Mouse (Mus musculus): Measurements from ENCODE around the gene Nmt1.

Gene Nmt1

GRCm38 (mm10) chr11:103076581-103076980, 48.6 kb downstream of the Nmt1 start:
- DNase-seq (ENCODE audit: low spot score): no peak

- DNase-seq (ENCODE audit: low spot score): no peak
Measured at GRCm38 (mm10) chr11:103078131-103078530, 50.1 kb downstream of the Nmt1 start.

GRCm38 (mm10) chr11:103080323-103081091, 52.5 kb downstream of the Nmt1 start:
- DNase-seq (ENCODE audit: low spot score): no peak

- no peak for DNase-seq (ENCODE audit: low spot score)
Measured at GRCm38 (mm10) chr11:103081631-103082030, 53.6 kb downstream of the Nmt1 start.

GRCm38 (mm10) chr11:103093306-103093705, 65.3 kb downstream of the Nmt1 start:
- no peak for DNase-seq (ENCODE audit: low spot score)

GRCm38 (mm10) chr11:103093862-103094833, 66.2 kb downstream of the Nmt1 start:
- no peak for DNase-seq (ENCODE audit: low spot score)

- no peak for DNase-seq (ENCODE audit: low spot score)
Measured at GRCm38 (mm10) chr11:103095107-103095670, 67.2 kb downstream of the Nmt1 start.

- no peak for DNase-seq (ENCODE audit: low spot score)
Measured at GRCm38 (mm10) chr11:103095801-103096200, 67.8 kb downstream of the Nmt1 start.

- DNase-seq (ENCODE audit: low spot score): no peak
Measured at GRCm38 (mm10) chr11:103096979-103097894, 69.2 kb downstream of the Nmt1 start.

- DNase-seq (ENCODE audit: low spot score): no peak
Measured at GRCm38 (mm10) chr11:103098531-103099190, 70.7 kb downstream of the Nmt1 start.

- no peak for DNase-seq (ENCODE audit: low spot score)
Measured at GRCm38 (mm10) chr11:103099352-103099940, 71.5 kb downstream of the Nmt1 start.

- no peak for DNase-seq (ENCODE audit: low spot score)
Measured at GRCm38 (mm10) chr11:103100361-103100760, 72.4 kb downstream of the Nmt1 start.

- peak; percentile 79 for DNase-seq (ENCODE audit: low spot score)
Measured at GRCm38 (mm10) chr11:103101481-103101865, 73.5 kb downstream of the Nmt1 start, which contains the start of the genes Plcd3 and Acbd4. Plcd3 (minus strand) TSS chr11:103101658. Acbd4 (plus strand) TSS chr11:103101682.

- no peak for DNase-seq (ENCODE audit: low spot score)
Measured at GRCm38 (mm10) chr11:103101866-103102501, 74.0 kb downstream of the Nmt1 start.

GRCm38 (mm10) chr11:103102725-103103349, 74.8 kb downstream of the Nmt1 start:
- DNase-seq (ENCODE audit: low spot score): peak; percentile 93

GRCm38 (mm10) chr11:103103621-103104020, 75.6 kb downstream of the Nmt1 start:
- no peak for DNase-seq (ENCODE audit: low spot score)

GRCm38 (mm10) chr11:103104469-103104868, 76.5 kb downstream of the Nmt1 start:
- no peak for DNase-seq (ENCODE audit: low spot score)

- no peak for DNase-seq (ENCODE audit: low spot score)
Measured at GRCm38 (mm10) chr11:103105180-103105725, 77.3 kb downstream of the Nmt1 start.

GRCm38 (mm10) chr11:103105810-103106209, 77.8 kb downstream of the Nmt1 start:
- no peak for DNase-seq (ENCODE audit: low spot score)

Measured in ovary, adult 18-20 months (tissue).